Mouse (Mus musculus): ENCODE results near the gene Abcg2. TPM values are rescaled to one million over a fixed set of nuclear protein-coding genes. Genes with fewer than 3 reads are reported as not detected.
A peak's percentile ranks its signal among the peaks of the same experiment; 100 is the strongest.

The Abcg2 gene
- polyA plus RNA-seq, 2 experiments = 29.5 to 42.9 TPM

GRCm38 (mm10) chr6:58641056-58641799, 56.9 kb downstream of the Abcg2 start:
- DNase-seq (ENCODE audit: low spot score) (no peak), ATAC-seq (ENCODE audit: low FRiP score, low read depth) (no peak)
- 0 out of 2 replicates have a peak, but pooled peaks cover 7% of the 10 kb centered on the region for H3K4me1 ChIP-seq (ENCODE audit: control insufficient read depth, insufficient read depth, low read length)
- H3K36me3 ChIP-seq (ENCODE audit: control insufficient read depth, insufficient read depth, low read length) = no peaks in the 10 kb centered on the region
- WGBS = 28% methylated on average over 11 of the region's 11 CpGs
- no peaks in the 10 kb centered on the region for H3K9me3 ChIP-seq (ENCODE audit: control insufficient read depth, low read length)
- no peaks in the 10 kb centered on the region for H3K27me3 ChIP-seq (ENCODE audit: control insufficient read depth, insufficient read depth, low read length)
- no peak for TF ChIP-seq POLR2A (IDR thresholded peaks at IDR 0.05; ENCODE audit: borderline replicate concordance, extremely low read depth, insufficient read depth, insufficient read length)
- H3K9ac ChIP-seq (ENCODE audit: low read depth, low read length, severe bottlenecking) = peak overlapping the region; percentile 75
- peak overlapping the region; percentile 61 for H3K4me3 ChIP-seq (replicated peaks; ENCODE audit: low read length)
- H3K4me2 ChIP-seq (replicated peaks; ENCODE audit: low read depth, low read length, severe bottlenecking) = peak overlapping the region; percentile 79
- H3K27ac ChIP-seq (replicated peaks; ENCODE audit: low read depth, low read length) = no peak overlapping the region

GRCm38 (mm10) chr6:58642191-58642590, 57.9 kb downstream of the Abcg2 start:
- no peak overlapping the region for H3K27ac ChIP-seq (replicated peaks; ENCODE audit: low read depth, low read length)
- H3K36me3 ChIP-seq (ENCODE audit: control insufficient read depth, insufficient read depth, low read length) = no peaks in the 10 kb centered on the region
- H3K4me1 ChIP-seq (ENCODE audit: control insufficient read depth, insufficient read depth, low read length) = 0 out of 2 replicates have a peak, but pooled peaks cover 7% of the 10 kb centered on the region
- H3K4me2 ChIP-seq (replicated peaks; ENCODE audit: low read depth, low read length, severe bottlenecking) = no peak overlapping the region
- H3K9ac ChIP-seq (ENCODE audit: low read depth, low read length, severe bottlenecking) = no peak overlapping the region
- no peak overlapping the region for H3K4me3 ChIP-seq (replicated peaks; ENCODE audit: low read length)
- 73% methylated on average over 2 of the region's 2 CpGs for WGBS
- DNase-seq (ENCODE audit: low spot score) (no peak), ATAC-seq (ENCODE audit: low FRiP score, low read depth) (no peak)
- no peaks in the 10 kb centered on the region for H3K9me3 ChIP-seq (ENCODE audit: control insufficient read depth, low read length)
- TF ChIP-seq POLR2A (IDR thresholded peaks at IDR 0.05; ENCODE audit: borderline replicate concordance, extremely low read depth, insufficient read depth, insufficient read length) = no peak
- H3K27me3 ChIP-seq (ENCODE audit: control insufficient read depth, insufficient read depth, low read length) = no peaks in the 10 kb centered on the region

- 0 out of 2 replicates have a peak, but pooled peaks cover 7% of the 10 kb centered on the region for H3K4me1 ChIP-seq (ENCODE audit: control insufficient read depth, insufficient read depth, low read length)
- H3K9ac ChIP-seq (ENCODE audit: low read depth, low read length, severe bottlenecking) = no peak overlapping the region
- no peak for TF ChIP-seq POLR2A (IDR thresholded peaks at IDR 0.05; ENCODE audit: borderline replicate concordance, extremely low read depth, insufficient read depth, insufficient read length)
- no peak overlapping the region for H3K27ac ChIP-seq (replicated peaks; ENCODE audit: low read depth, low read length)
- no peaks in the 10 kb centered on the region for H3K36me3 ChIP-seq (ENCODE audit: control insufficient read depth, insufficient read depth, low read length)
- no peak overlapping the region for H3K4me3 ChIP-seq (replicated peaks; ENCODE audit: low read length)
- H3K4me2 ChIP-seq (replicated peaks; ENCODE audit: low read depth, low read length, severe bottlenecking) = no peak overlapping the region
- WGBS = 83% methylated on average over 2 of the region's 2 CpGs
- H3K9me3 ChIP-seq (ENCODE audit: control insufficient read depth, low read length) = no peaks in the 10 kb centered on the region
- no peak for ATAC-seq (ENCODE audit: low FRiP score, low read depth)
- no peaks in the 10 kb centered on the region for H3K27me3 ChIP-seq (ENCODE audit: control insufficient read depth, insufficient read depth, low read length)
- no peak for DNase-seq (ENCODE audit: low spot score)
Observed at GRCm38 (mm10) chr6:58644586-58644985, 60.3 kb downstream of the Abcg2 start.

- no peaks in the 10 kb centered on the region for H3K4me1 ChIP-seq (ENCODE audit: control insufficient read depth, insufficient read depth, low read length)
- DNase-seq (ENCODE audit: low spot score) (no peak), ATAC-seq (ENCODE audit: low FRiP score, low read depth) (no peak)
- TF ChIP-seq POLR2A (IDR thresholded peaks at IDR 0.05; ENCODE audit: borderline replicate concordance, extremely low read depth, insufficient read depth, insufficient read length) = no peak
- H3K9ac ChIP-seq (ENCODE audit: low read depth, low read length, severe bottlenecking) = no peak overlapping the region
- no peak overlapping the region for H3K4me3 ChIP-seq (replicated peaks; ENCODE audit: low read length)
- H3K4me2 ChIP-seq (replicated peaks; ENCODE audit: low read depth, low read length, severe bottlenecking) = no peak overlapping the region
- no peaks in the 10 kb centered on the region for H3K27me3 ChIP-seq (ENCODE audit: control insufficient read depth, insufficient read depth, low read length)
- WGBS = 84% methylated on average over 3 of the region's 3 CpGs
- no peak overlapping the region for H3K27ac ChIP-seq (replicated peaks; ENCODE audit: low read depth, low read length)
- H3K9me3 ChIP-seq (ENCODE audit: control insufficient read depth, low read length) = no peaks in the 10 kb centered on the region
- no peaks in the 10 kb centered on the region for H3K36me3 ChIP-seq (ENCODE audit: control insufficient read depth, insufficient read depth, low read length)
Observed at GRCm38 (mm10) chr6:58648100-58648749, 63.9 kb downstream of the Abcg2 start.

GRCm38 (mm10) chr6:58650136-58650535, 65.8 kb downstream of the Abcg2 start:
- Histone ChIP-seq H3K4me2 (replicated peaks; ENCODE audit: low read depth, low read length, severe bottlenecking) (no peak overlapping the region), H3K4me1 (ENCODE audit: control insufficient read depth, insufficient read depth, low read length) (no peaks in the 10 kb centered on the region), H3K27me3 (ENCODE audit: control insufficient read depth, insufficient read depth, low read length) (no peaks in the 10 kb centered on the region), H3K9ac (ENCODE audit: low read depth, low read length, severe bottlenecking) (no peak overlapping the region), H3K27ac (replicated peaks; ENCODE audit: low read depth, low read length) (no peak overlapping the region), H3K36me3 (ENCODE audit: control insufficient read depth, insufficient read depth, low read length) (no peaks in the 10 kb centered on the region), H3K9me3 (ENCODE audit: control insufficient read depth, low read length) (no peaks in the 10 kb centered on the region), H3K4me3 (replicated peaks; ENCODE audit: low read length) (no peak overlapping the region)
- 84% methylated on average over 3 of the region's 3 CpGs for WGBS
- DNase-seq (ENCODE audit: low spot score) (no peak), ATAC-seq (ENCODE audit: low FRiP score, low read depth) (no peak)
- no peak for TF ChIP-seq POLR2A (IDR thresholded peaks at IDR 0.05; ENCODE audit: borderline replicate concordance, extremely low read depth, insufficient read depth, insufficient read length)

All from limb, embryonic 14.5 days (tissue).